Mouse (Mus musculus): ENCODE measurements around the gene Pus7l. TPM values are rescaled to one million over a fixed set of nuclear protein-coding genes. Genes with fewer than 3 reads are reported as not detected.

Pus7l gene
- polyA plus RNA-seq, 1 experiment: 4.0 TPM

DNA sequence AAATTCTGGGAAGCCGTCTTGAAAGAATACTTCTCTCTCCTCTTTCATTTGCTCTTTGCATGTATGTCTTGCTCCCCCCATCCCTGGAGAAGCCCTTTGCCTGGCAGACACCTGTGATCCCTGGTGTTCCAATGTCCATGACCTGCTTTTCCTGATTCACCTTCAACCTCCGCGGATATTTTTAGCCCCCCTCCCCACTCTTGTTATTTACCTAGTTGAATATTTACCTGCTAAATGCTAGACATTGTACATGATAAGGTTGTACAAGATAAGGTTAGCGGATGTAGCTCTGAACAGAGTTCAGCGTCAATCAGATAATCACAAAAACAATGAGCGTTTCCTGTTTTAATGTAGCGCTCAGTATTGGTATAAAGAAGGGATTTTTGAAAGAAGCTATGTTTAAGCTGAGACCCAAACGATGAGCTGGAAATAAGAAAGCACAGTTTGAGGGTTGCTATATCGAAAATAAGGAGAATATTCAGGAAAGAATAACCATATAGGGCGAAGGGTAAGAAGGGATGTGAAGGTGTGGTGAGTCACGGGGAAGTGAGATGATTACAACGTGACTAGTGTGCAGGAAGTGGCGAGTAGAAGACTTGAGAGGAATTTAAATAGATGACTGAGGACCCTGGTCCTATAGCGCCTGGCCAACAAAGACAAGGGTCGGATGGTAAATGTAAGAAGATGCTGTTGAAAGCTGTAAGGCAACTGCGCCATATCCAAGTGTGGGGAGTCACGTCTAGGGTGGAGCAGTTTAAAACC, 15.7 kb upstream of the Pus7l start:
- Histone ChIP-seq H3K36me3 (ENCODE audit: control insufficient read depth, insufficient read depth) (no peaks in the 10 kb centered on the region), H3K4me3 (no peak overlapping the region), H3ac (ENCODE audit: control insufficient read depth, insufficient read length) (no peak overlapping the region), H3K4me2 (ENCODE audit: low read depth) (no peak overlapping the region), H3K79me2 (ENCODE audit: control insufficient read depth, insufficient read depth) (no peaks in the 10 kb centered on the region), H3K27me3 (ENCODE audit: control insufficient read depth, insufficient read depth, insufficient read length) (no peaks in the 10 kb centered on the region)
- TF ChIP-seq POLR2AphosphoS2 (IDR thresholded peaks at IDR 0.05; ENCODE audit: insufficient read length, low read depth) (no peak), MYOD1 (IDR thresholded peaks at IDR 0.05; ENCODE audit: control insufficient read depth in 1 of 3, insufficient read length in 2 of 3, low read depth in 2 of 3) (no peak), MYOG (IDR thresholded peaks at IDR 0.05; ENCODE audit: control insufficient read depth in 1 of 3, insufficient read depth in 1 of 3, insufficient read length in 2 of 3, low read depth in 2 of 3) (no peak), TCF3 (IDR thresholded peaks at IDR 0.05; ENCODE audit: insufficient read length, low read depth) (no peak), USF1 (IDR thresholded peaks at IDR 0.05; ENCODE audit: low read depth) (no peak), CEBPB (IDR thresholded peaks at IDR 0.05; ENCODE audit: insufficient read depth, poor library complexity, severe bottlenecking) (no peak), TCF12 (IDR thresholded peaks at IDR 0.05; ENCODE audit: insufficient read depth, poor library complexity, severe bottlenecking) (no peak), E2F4 (IDR thresholded peaks at IDR 0.05; ENCODE audit: insufficient read depth) (no peak), POLR2A (IDR thresholded peaks at IDR 0.05; ENCODE audit: insufficient read length, low read depth) (no peak), REST (IDR thresholded peaks at IDR 0.05; ENCODE audit: insufficient read depth, insufficient read length) (no peak), MAX (IDR thresholded peaks at IDR 0.05; ENCODE audit: low read depth) (no peak), SRF (IDR thresholded peaks at IDR 0.05; ENCODE audit: control insufficient read depth, insufficient read length, low read depth) (no peak)

DNA sequence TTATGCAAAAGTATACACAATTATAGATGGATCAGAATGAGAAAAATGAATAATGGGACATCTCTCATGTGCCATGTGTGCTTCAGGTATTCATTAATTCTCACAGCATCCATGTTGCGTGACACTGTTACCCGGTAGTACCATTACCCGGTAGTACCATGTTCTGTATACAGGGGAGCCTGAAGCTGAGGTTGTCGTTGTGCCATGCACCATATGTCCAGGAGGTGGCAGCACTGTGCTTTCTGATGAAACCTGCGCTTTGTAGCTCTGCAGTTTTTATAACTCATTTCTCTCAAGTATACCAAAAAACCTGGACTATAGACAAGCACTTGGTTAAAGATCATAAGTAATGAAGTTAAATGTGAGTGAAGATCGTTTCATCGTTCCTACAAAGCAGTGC, 14.1 kb upstream of the Pus7l start:
- H3K4me2 ChIP-seq (ENCODE audit: low read depth): no peak overlapping the region
- TF ChIP-seq CEBPB (IDR thresholded peaks at IDR 0.05; ENCODE audit: insufficient read depth, poor library complexity, severe bottlenecking) (no peak), SRF (IDR thresholded peaks at IDR 0.05; ENCODE audit: control insufficient read depth, insufficient read length, low read depth) (no peak), POLR2A (IDR thresholded peaks at IDR 0.05; ENCODE audit: insufficient read length, low read depth) (no peak), MAX (IDR thresholded peaks at IDR 0.05; ENCODE audit: low read depth) (no peak), USF1 (IDR thresholded peaks at IDR 0.05; ENCODE audit: low read depth) (no peak), TCF3 (IDR thresholded peaks at IDR 0.05; ENCODE audit: insufficient read length, low read depth) (no peak), TCF12 (IDR thresholded peaks at IDR 0.05; ENCODE audit: insufficient read depth, poor library complexity, severe bottlenecking) (no peak), REST (IDR thresholded peaks at IDR 0.05; ENCODE audit: insufficient read depth, insufficient read length) (no peak), MYOG (IDR thresholded peaks at IDR 0.05; ENCODE audit: control insufficient read depth in 1 of 3, insufficient read depth in 1 of 3, insufficient read length in 2 of 3, low read depth in 2 of 3) (no peak), MYOD1 (IDR thresholded peaks at IDR 0.05; ENCODE audit: control insufficient read depth in 1 of 3, insufficient read length in 2 of 3, low read depth in 2 of 3) (no peak), E2F4 (IDR thresholded peaks at IDR 0.05; ENCODE audit: insufficient read depth) (no peak), POLR2AphosphoS2 (IDR thresholded peaks at IDR 0.05; ENCODE audit: insufficient read length, low read depth) (no peak)
- no peak overlapping the region for H3ac ChIP-seq (ENCODE audit: control insufficient read depth, insufficient read length)
- no peaks in the 10 kb centered on the region for H3K36me3 ChIP-seq (ENCODE audit: control insufficient read depth, insufficient read depth)
- no peak overlapping the region for H3K4me3 ChIP-seq
- H3K27me3 ChIP-seq (ENCODE audit: control insufficient read depth, insufficient read depth, insufficient read length): no peaks in the 10 kb centered on the region
- H3K79me2 ChIP-seq (ENCODE audit: control insufficient read depth, insufficient read depth): no peaks in the 10 kb centered on the region

DNA sequence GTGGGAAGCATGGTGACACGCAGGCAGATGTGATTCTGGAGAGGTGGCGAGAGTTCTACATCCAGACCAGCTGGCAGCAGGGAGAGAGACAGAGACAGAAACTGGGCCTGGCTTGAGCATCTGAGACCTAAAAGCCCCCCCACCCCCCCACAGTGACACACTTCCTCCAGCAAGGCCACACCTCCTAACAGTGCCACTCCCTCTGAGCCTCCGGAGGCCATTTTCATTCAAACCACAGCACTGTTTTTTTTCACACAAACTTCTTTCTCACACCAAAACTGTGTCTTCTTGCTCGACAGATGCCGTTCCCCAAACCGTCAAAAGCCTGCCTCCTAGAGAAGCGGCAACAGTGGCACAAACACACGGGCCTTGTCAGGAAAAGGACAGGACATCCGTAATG, 10.2 kb upstream of the Pus7l start:
- H3ac ChIP-seq (ENCODE audit: control insufficient read depth, insufficient read length): no peak overlapping the region
- TF ChIP-seq USF1 (IDR thresholded peaks at IDR 0.05; ENCODE audit: low read depth): no peak
- no peak for TF ChIP-seq REST (IDR thresholded peaks at IDR 0.05; ENCODE audit: insufficient read depth, insufficient read length)
- no peak for TF ChIP-seq E2F4 (IDR thresholded peaks at IDR 0.05; ENCODE audit: insufficient read depth)
- TF ChIP-seq MYOG (IDR thresholded peaks at IDR 0.05; ENCODE audit: control insufficient read depth in 1 of 3, insufficient read depth in 1 of 3, insufficient read length in 2 of 3, low read depth in 2 of 3): no peak
- TF ChIP-seq MAX (IDR thresholded peaks at IDR 0.05; ENCODE audit: low read depth): no peak
- no peak for TF ChIP-seq TCF12 (IDR thresholded peaks at IDR 0.05; ENCODE audit: insufficient read depth, poor library complexity, severe bottlenecking)
- no peak for TF ChIP-seq CEBPB (IDR thresholded peaks at IDR 0.05; ENCODE audit: insufficient read depth, poor library complexity, severe bottlenecking)
- TF ChIP-seq TCF3 (IDR thresholded peaks at IDR 0.05; ENCODE audit: insufficient read length, low read depth): no peak
- TF ChIP-seq SRF (IDR thresholded peaks at IDR 0.05; ENCODE audit: control insufficient read depth, insufficient read length, low read depth): no peak
- no peaks in the 10 kb centered on the region for H3K79me2 ChIP-seq (ENCODE audit: control insufficient read depth, insufficient read depth)
- H3K27me3 ChIP-seq (ENCODE audit: control insufficient read depth, insufficient read depth, insufficient read length): no peaks in the 10 kb centered on the region
- H3K36me3 ChIP-seq (ENCODE audit: control insufficient read depth, insufficient read depth): no peaks in the 10 kb centered on the region
- H3K4me3 ChIP-seq: no peak overlapping the region
- H3K4me2 ChIP-seq (ENCODE audit: low read depth): no peak overlapping the region

DNA sequence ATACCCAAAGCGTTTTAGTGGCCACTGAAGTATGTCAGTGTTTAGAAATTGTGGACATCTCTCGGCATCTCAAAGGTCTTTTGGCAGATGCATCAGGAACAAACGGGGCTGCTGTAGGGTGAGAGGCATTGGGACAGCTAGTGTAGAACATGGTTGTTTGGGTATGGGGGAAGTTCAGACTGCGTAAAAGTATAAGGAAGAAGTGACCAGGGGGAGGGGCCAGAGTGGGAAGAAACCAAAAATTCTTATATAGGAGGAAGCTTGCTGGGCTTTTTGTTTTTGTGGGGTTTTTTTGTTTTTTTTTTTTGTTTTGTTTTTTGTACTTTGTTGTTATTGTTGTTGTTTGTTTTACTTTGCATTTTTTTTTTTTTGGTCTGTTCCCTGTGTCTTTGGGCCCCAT, 1.5 kb upstream of the Pus7l start:
- Histone ChIP-seq H3ac (ENCODE audit: control insufficient read depth, insufficient read length) (no peak overlapping the region), H3K27me3 (ENCODE audit: control insufficient read depth, insufficient read depth, insufficient read length) (no peaks in the 10 kb centered on the region), H3K36me3 (ENCODE audit: control insufficient read depth, insufficient read depth) (no peaks in the 10 kb centered on the region), H3K4me3 (no peak overlapping the region), H3K4me2 (ENCODE audit: low read depth) (no peak overlapping the region), H3K79me2 (ENCODE audit: control insufficient read depth, insufficient read depth) (no peaks in the 10 kb centered on the region)
- TF ChIP-seq TCF12 (IDR thresholded peaks at IDR 0.05; ENCODE audit: insufficient read depth, poor library complexity, severe bottlenecking) (no peak), USF1 (IDR thresholded peaks at IDR 0.05; ENCODE audit: low read depth) (no peak)
